Mouse (Mus musculus) lung, postnatal 36 days (tissue): ENCODE results near the gene Zbtb34.

Source experiments
- DNase-seq: peaks from one replicate; pipeline ENCODE4 v3.0.0; 2022; ENCODE audit warnings: mixed read lengths

Zbtb34 gene

DNA sequence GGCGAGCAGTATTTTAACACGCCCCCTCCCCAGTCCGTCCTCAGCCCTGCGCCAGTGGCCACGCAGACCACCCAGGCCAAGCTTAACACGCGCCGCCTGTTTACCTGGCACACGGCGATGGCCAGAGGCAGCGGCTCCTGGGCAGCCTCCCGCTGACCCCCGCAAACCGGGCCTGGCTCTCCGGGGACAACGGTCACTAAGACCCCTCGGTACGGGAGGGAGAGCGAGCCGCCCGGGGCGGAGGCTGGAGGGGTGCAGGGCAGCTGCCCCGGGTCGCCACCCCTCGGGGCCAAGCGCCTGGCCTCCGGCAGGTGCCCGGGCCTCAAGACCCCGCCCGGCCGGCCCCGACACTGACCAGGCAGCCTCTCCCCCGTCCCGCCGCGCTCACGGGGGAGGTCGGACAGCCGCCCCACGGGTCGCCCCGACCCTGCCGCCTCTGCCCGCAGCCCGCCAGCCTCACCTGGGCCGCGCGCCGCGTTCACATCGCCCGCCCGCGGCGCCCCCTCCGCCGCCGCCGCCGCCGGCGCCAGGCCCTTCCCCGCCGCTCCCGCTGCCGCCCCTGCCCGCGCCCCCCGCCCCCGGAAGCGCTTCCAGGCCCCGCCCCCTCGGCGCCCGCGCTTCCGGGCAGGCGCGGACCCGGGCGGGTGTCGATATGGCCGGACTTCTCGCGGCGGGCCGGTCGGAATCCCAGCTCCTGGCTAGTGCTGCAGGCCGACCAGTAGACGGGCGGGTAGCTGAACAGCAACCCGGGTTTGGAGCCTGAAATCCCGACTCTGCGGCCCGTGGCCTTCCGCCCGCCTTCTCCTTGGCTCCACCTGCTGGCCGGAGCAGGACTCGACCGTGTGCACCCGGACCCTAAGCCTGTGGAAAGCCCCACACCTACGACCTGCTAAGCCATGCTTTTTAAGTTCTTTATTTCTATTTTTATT, at the start of gene Zbtb34:
Gene Zbtb34 (minus strand): TSS at position 554 of the 929 bp plus-strand sequence.
- peak; percentile 61 for DNase-seq

DNA sequence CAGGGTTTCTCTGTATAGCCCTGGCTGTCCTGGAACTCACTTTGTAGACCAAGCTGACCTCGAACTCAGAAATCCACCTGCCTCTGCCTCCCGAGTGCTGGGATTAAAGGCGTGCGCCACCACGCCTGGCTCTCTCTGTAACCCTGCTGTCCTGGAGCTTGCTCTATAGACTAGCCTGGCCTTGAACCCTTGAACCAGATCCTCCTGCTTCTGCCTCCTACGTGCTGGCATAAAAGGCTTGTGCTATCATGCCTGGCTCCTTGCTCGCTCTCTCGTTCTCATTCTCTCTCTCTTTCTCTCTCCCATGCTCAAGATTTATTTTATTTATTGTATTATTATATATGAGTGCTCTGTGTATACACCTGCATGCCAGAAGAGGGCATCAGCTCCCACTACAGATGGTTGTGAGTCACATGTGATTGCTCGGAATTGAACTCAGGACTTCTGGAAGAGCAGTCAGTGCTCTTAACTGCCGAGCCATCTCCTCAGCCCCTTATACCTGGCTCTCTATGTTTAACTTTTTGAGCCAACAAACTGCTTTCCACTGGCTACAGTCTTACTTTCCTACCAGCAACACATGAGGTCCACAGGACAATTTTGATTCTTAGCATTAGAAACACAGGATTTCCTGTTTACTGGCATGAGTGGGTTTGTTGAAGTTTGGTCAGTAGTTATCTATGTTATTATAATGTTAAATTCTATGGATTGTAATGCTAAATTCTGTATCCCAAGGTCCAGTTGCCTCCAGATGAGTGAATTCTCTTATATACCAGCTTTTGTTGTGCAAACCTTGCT, 47.0 kb upstream of the Zbtb34 start:
- no peak for DNase-seq

DNA sequence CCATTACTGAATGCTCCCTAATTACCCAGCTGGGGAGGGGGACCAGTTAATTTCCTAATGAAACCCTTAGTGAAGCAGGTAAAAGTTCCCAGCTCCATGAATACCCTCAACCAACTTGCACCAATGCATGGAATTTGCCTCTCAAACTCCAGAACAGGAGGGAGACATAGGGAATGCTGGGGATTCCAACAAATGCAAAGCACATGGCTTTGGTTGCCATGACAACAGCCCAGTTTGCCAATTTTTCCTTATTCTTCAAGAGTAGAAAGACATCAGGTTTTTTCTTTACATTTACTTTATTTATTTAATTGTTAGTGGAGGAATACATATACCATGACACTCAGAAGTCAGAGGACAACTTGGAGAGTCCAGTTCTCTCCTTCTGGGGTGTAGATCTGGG, 44.8 kb upstream of the Zbtb34 start:
- no peak for DNase-seq

DNA sequence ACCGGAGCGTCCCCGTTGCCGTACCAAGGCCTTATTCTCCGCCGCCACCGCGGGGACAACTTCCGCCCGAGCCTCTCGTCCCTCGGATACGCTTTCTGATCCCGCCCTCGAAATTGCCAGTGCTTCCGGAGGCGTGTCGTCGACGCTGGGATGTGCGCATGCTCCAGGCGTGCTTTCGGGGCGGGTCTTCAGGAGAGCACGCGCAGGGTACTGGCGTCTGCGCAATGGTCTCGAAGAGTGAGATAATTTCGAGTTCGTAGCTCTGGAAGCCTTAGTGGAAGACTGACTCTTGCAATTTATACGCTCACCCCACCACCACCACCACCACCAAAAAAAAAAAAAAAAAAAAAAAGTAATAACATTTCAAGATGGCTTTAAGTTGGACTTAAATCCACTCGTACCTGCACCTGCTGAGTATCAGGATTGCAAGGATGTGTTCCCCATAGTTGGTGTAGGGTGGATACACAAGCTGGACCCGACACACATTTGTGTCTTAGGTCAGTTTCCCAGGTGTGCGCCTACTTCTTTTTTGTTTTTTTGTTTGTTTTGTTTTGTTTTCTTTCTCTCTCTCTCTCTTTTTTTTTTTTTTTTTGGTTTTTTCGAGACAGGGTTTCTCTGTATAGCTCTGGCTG, 37.5 kb upstream of the Zbtb34 start, which contains the start of gene Zbtb43:
Gene Zbtb43 (minus strand): TSS at position 94 of the 632 bp plus-strand sequence.
- peak; percentile 97 for DNase-seq

DNA sequence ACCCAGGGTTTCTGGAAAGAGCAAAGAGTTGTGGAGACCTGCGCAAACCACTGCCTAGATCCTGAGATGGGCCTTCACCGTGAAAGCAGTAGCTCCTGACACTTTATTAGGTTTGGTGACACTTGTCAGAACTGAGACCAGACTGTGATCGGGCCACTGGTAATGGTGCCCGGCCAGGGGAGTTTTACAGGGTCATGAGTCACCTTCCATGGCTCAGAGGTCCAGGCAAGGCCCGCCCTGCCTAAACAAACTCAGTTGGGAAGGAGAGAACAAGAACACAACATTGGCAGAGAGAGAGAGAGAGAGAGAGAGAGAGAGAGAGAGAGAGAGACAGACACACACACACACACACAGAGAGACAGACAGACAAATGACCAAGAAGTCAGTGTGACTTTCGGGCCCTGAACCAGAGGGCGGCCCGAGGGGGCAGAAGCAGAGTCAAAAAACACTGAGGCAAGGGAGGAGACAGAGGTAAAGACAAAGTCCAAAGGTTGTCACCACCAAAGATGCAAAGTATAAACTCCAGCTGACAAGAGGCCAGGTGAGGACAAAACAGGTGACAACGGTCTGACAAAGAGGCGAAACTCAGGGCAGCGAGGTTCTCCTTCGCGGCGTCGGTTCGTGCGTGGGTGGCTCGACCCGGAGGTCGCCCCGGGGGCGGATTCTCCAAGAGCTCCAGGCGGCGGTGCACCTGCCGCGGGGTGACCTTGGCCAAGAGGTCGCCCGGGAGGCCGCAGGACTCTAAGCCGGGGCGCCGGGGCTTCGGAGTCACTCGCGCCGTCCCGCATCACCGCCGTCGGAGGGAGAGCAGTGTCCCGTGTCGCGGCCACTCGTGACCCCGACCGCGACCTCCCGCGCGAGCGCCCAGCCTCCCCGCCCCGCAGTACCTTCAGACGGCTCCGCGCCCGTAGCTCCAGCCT, 36.7 kb upstream of the Zbtb34 start:
- peak; percentile 9 for DNase-seq

DNA sequence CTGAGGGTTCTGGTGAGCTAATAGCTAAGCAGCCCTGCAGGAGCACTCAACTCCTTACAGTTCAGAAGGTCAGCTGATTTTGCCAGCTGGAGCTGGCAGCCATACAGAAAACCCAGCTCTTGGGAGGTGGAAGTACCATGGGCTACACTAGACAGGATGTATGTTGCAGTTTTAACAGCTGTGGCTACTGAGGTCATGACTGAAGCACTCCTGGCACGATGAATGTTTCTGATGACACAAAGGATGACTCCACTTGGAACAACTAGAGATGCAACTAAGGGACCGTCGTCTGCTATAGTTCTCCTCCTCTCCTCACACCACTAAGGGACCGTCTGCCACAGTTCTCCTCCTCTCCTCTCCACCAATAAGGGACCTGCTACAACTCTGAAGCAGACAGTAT, 34.8 kb upstream of the Zbtb34 start:
- DNase-seq = peak; percentile 40

DNA sequence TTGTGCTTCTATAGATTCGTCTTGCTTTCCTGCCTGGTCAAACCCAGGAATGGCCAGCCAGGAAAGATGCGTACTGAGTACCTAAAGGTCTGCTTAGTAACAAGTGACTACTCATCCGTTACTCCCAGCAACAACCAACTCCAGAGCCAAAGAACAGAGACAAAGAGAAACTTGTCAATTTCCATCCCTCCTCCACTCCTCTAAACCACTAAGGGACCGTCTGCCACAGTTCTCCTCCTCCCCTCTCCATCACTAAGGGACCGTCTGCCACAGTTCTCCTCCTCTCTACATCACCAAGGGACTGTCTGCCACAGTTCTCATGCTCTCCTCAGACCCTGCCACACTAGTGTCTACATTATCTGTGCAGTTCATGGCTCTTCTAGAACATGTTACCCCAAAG, 34.1 kb upstream of the Zbtb34 start:
- DNase-seq = no peak

DNA sequence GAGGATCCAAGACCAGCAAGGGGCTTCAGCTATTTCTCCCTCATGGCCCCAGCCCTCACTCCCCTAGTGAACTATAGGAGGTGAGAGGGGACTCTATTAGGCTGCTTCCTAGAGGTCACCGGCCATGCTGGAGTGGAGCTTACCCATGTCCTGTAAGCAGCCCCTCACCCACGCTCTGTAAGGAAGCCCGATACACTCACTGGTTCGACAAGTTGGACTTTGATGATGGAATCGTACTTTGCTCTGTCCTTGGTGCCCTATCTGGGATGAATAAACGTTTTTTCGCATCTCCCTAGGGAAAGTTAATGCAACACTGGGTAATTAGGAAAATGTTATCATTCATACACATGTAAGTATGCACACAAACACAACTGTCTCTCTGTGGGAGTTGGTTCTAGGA, 30.9 kb upstream of the Zbtb34 start:
- no peak for DNase-seq

DNA sequence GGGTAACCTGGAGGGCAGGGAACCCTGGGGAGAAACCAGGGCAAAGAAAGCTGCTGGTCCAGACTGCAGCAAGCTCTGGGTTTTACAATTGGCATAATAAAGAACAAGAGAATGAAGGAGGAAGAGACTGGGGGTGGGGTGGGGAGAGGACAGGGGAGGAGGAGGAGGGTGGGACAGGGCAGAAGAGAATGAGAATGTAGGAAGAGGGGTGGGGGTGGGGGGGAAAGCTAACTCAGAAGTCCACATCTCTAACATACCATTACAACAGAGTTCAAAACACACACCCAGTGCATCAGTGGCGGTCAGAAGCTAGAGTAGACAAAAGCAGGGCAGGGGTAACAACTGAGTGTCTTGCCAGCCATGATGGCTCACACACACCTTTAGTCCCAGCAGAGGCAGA, 29.9 kb upstream of the Zbtb34 start:
- no peak for DNase-seq

DNA sequence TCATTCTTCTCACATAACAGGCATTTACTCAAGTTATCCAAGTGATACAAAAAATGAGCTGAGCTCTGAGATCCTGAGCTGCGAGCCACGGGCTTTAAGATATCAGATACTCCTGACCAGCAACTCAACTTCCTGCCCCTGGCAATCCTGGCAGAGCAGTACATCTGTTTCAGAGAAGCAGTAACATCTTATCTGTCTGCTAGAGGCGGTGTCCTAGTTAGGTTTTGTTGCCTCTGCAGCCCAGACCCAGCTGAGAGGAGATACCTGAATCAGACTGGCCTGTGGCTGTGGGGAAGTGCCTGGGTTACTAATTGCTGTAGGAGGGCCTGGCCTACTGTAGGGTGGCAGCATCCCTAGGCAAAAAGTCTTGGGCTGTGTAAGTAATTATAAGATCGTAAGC, 28.5 kb upstream of the Zbtb34 start:
- DNase-seq = no peak

DNA sequence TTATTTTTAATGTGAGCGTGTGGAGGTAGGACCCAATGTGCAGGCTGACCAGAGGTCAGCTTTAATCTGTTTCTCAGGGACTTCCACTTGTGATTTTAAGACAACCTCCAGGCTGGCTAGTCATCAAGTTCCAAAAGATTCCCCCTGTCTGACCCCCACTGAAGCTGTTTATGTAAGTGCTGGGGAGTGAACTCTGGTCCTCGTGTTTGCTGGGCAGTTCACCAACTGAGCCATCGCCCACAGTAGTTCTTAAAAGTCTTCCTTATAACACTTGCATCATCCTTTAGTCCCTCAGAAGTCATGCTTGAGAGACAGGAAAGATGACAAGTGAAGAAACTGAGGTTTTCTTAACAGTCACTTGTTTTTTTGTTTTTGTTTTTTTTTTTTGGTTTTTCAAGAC, 25.6 kb upstream of the Zbtb34 start:
- DNase-seq = no peak

DNA sequence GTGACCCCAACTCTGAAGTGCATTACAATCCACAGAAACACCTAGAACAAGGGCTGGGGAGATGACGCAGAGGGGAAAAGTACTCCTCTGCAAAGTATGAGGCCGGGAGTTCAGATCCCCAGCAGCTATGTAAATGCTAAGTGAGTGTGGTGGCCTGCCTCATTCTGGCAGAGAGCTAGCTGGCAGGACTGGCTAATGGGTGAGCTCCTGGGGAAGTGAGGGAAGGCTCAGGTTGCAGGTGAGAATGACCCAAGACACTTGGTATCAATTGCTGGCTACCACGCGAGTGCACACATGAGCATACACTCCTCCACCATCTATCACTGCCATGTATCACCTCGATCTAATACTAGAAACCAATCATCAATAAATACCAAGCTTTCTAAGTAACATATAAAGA, 25.1 kb upstream of the Zbtb34 start:
- DNase-seq = no peak

DNA sequence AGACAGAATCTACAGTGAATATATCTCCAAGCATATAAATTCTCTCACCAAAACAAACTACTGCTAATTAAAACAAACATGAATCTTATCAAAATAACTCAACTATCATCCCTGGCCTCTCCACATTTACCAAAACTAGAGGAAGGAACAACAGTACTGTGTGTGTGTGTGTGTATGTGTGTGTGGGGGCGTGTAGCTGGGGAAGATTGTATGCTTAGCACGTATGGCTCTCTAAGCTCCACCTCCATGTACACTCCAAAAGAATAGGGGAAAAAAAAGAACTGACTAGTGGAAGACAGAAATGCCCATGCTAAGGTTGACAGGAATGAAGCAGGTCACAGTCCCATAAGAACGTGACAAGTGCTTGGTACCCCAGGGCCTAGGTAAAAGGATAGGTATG, 24.2 kb upstream of the Zbtb34 start:
- no peak for DNase-seq

DNA sequence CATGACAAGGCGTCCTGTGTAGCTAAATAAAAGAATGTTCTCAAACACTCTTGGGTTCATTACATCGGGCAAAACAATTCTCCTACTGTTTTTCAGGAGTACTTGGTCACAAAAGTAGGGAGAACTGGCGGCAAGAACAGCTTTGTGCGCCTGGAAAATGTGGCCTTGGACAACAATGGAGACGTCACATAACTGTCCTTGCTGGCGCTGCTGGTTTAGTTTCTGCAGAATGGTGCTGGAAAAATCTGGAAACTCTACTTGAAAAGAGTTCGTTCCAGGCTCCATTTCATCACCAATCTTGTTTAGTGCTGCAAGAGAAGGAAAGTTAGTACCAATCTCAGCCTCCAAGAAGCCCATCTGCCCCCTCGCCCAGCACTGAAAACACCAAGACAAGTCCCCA, 23.7 kb upstream of the Zbtb34 start:
- no peak for DNase-seq

DNA sequence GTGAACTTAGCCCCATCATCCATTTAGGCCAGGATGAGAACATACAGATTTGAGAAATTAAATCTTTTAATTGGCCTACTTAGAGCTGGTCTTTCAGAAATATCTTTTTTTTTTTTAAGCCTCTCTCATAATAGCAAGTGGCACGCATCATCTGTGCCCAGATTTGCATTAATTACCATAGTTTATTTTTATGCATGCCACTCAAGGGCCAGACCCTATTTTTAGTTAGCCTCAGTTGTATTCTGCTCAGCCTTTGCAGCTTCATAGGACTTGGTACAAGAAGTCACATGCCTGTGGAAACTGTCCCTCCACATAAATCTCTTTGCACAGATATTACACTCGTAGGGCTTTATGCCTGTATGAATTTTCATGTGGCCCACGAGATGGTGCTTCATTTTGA, 22.4 kb upstream of the Zbtb34 start:
- DNase-seq = no peak

DNA sequence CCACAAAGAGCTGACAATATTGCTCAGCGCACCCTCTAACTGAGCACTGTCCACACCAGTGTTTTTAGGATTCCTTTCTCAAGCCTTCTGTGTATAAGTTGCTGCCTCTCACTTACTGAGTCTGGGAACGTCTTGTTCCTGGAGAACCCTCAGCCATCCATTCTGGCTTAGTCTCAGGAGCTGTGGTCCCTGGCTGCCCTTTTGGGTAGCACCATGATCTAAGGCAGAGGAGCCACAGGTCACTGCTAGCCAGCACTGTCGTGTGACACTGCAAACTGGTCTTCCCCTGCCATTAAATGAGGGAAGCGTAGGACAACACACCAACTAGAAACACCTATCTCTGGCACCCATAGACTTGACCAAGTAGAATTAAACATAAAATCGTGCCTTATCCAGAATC, 21.6 kb upstream of the Zbtb34 start:
- peak; percentile 13 for DNase-seq

DNA sequence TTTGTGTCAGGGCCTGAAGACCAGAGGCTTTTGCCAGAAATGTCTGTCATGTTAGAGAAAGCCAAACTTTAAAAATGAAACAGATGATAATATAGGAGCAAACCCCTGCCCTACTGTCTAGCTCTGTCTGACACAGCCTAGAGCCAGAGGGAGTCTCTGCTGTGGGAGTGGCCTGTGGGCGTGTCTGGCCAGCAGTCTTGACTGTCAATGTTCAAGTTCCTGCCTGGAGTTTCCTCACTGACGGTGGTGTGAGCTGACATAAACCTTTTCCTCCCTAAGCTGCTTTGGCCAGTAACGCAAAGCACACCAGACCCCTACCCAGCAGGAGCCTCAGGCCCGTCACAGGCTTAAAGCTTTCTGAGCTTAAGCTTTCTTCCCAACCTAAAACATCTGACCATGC, 21.0 kb upstream of the Zbtb34 start:
- DNase-seq = peak; percentile 73

DNA sequence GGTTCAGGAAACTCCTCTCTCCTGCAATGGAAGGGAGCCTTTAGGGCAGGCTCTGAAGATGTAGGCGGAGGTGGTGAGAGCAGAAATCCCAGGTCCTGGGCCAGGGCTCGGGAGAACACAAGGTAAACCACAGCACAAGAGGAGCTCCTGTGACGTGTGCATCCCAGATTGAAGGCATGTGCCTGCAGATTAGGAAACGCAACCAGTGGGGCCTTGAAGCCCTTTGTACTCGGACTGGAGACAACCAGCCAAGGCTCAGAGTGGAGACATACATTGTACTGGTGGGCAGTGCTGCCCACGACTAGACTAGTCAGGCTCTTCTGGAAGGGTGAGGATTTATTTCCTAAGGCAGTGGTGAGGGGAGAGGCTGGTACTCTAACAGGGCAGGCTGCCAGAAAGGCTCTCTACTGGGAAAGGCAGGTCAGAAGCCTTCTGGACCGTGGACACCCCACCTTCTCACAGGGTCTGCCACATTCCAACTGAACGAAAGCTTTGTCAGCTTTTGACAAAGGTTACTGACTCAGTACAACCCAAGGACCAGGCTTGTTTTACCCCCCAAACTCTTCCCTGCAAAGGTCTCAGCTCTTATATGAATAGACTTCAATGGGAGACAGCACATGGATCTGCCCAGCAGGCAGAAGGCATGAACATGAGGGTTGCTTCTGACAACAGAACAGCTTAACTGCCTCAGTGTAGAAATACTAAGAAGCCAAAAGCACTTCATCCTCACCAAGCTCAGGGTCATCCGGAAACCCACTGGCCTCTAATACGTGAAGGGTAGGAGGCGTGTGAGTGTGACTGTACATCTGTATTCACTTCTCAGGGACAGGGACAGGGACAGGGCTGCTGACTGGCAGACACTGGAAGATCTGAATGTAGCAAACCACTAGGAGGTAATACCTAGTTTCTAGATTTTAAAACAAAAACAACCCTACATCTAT, 20.2 kb upstream of the Zbtb34 start:
- peak; percentile 17 for DNase-seq

DNA sequence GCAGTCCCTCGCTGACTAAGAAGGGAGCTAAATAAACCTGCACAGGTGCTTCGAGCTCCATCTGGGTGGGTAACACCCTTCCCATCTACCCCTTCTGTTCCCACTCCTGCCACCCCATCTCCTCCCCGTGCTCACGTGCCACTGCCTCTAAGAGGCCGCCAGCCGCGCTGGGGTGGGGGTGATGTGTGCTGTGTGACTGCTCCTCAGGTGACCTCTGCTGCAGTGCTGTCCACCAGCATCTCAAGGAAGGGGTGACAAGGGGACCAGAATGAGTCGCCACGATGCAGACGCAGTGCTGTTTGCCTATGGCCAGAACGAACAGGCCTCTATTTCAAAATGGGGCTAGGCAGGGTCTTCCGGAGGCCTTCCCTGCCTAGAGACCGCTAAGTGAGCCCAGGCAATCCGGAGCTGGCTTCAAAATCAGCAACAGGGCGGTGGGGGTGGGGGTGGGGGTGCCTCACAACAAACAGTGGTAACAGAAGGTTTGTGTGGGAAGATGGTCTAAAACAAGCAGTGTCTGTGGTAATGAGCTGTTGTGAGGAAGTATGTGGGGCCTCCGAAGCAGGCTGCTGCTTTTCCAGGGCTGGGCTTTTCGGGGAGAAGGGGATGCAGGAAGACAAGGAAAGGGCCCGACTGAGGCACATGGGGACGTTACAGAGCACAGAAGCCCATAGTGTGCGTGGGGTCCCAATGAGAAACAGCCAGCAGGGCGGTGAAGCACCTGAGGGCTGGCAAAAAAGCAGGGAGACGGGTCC, 18.2 kb upstream of the Zbtb34 start:
- DNase-seq = no peak

DNA sequence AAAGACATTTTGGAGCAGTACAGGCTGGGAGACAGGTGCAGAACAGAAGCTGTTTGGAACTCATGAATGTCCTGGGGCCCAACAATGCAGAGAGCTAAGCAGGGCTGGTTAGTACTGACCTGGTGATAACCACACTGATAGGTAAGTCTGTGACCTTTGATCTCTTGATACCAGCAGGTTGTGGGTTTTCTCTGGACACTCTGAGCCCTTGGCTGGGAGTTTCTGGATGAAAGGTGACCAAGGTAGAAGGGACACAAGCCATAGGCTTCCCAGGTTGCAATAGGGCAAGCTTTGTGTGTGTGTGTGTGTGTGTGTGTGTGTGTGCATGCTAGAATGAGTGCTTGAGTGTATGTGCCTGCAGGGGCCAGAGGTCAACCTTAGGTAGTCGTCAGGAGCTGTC, 15.7 kb upstream of the Zbtb34 start:
- no peak for DNase-seq
